Mouse (Mus musculus) limb, embryonic 13.5 days (tissue): ENCODE measurements around the gene Ddb2. TPM values are rescaled to one million over a fixed set of nuclear protein-coding genes. Genes with fewer than 3 reads are reported as not detected.
A peak's percentile ranks its signal among the peaks of the same experiment; 100 is the strongest.

Experiments
- ATAC-seq: fragments of 200-750 bp; cut with Nextera tagmentation; 2 replicates; pipeline ENCODE4 v1.8.0; 2017; ENCODE audit warnings: low read depth, moderate number of reproducible peaks, moderate TSS enrichment; ENCODE audit not compliant: low FRiP score
- H3K27ac ChIP-seq: fragments of 300-500 bp; sonication (generic); 2 replicates; pipeline ENCODE4 v1.5.1; 2015; ENCODE audit warnings: inconsistent platforms, mild to moderate bottlenecking, moderate library complexity
- H3K27me3 ChIP-seq: fragments of 300-500 bp; sonication (generic); 2 replicates; pipeline ENCODE4 v1.6.1; 2015; ENCODE audit warnings: mild to moderate bottlenecking, inconsistent platforms
- H3K36me3 ChIP-seq: fragments of 300-500 bp; sonication (generic); 2 replicates; pipeline ENCODE4 v1.6.1; 2015; ENCODE audit warnings: inconsistent platforms, mild to moderate bottlenecking, moderate library complexity
- H3K4me1 ChIP-seq: fragments of 300-500 bp; sonication (generic); 2 replicates; pipeline ENCODE4 v1.6.1; 2015; ENCODE audit warnings: inconsistent platforms
- H3K4me2 ChIP-seq: fragments of 300-500 bp; sonication (generic); replicated peaks from 2 replicates; pipeline ENCODE4 v1.6.1; 2015; ENCODE audit warnings: inconsistent platforms, mild to moderate bottlenecking, moderate library complexity
- H3K4me3 ChIP-seq: fragments of 300-500 bp; sonication (generic); 2 replicates; pipeline ENCODE4 v1.5.1; 2015; ENCODE audit warnings: moderate library complexity, mild to moderate bottlenecking, inconsistent platforms
- H3K9ac ChIP-seq: fragments of 300-500 bp; sonication (generic); 2 replicates; pipeline ENCODE4 v1.6.1; 2015; ENCODE audit warnings: mild to moderate bottlenecking, inconsistent platforms
- H3K9me3 ChIP-seq: fragments of 300-500 bp; sonication (generic); 2 replicates; pipeline ENCODE4 v1.6.1; 2016; ENCODE audit warnings: inconsistent platforms
- WGBS: fragments of 180-500 bp; shearing (Covaris S2); methylation state at CpG from one replicate; pipeline ENCODE4 v1.1.7; 2015; 5-methylcytosine and 5-hydroxymethylcytosine counted together
- polyA plus RNA-seq: library from polyadenylated mRNA; unstranded; fragments of >200 nt; fragmentation: Nextera tagmentation; extraction: Ambion mirVana; gene quantifications from 2 replicates; pipeline ENCODE4 v1.2.1, GENCODE M21; 2015

Ddb2 gene
- 23.6 and 26.7 TPM in 2 replicates for polyA plus RNA-seq

- Histone ChIP-seq H3K36me3 (peaks cover 12% of the 10 kb centered on the region), H3K4me3 (peak within 1 kb of the TSS; percentile 61), H3K9ac (peak within 1 kb of the TSS; percentile 78), H3K4me1 (no peaks in the 10 kb centered on the region; the same call in 1 of the 2 replicates), H3K27ac (peak within 1 kb of the TSS; percentile 91), H3K4me2 (peak within 1 kb of the TSS; percentile 77), H3K27me3 (no peaks in the 10 kb centered on the region), H3K9me3 (no peaks in the 10 kb centered on the region)
- peak; percentile 99 for ATAC-seq
- WGBS, result under 1% methylated on average over 48 of the region's 48 CpGs
These were observed at the start of gene Ddb2 for GRCm38 (mm10) chr2:91236601-91237510. TSS of gene Ddb2 (minus strand) at chr2:91236982.

- Histone ChIP-seq H3K9ac (no peak overlapping the region), H3K4me2 (no peak overlapping the region), H3K27ac (no peak overlapping the region), H3K27me3 (no peaks in the 10 kb centered on the region), H3K4me1 (peaks cover 43% of the 10 kb centered on the region), H3K4me3 (no peak overlapping the region), H3K9me3 (no peaks in the 10 kb centered on the region), H3K36me3 (peaks cover 6% of the 10 kb centered on the region; the same call in 1 of the 2 replicates)
- peak; percentile 30; the same call in 1 of the 2 replicates for ATAC-seq
- WGBS, result 15% methylated on average over 7 of the region's 7 CpGs
These were observed 49.2 kb upstream of the Ddb2 start for GRCm38 (mm10) chr2:91285885-91286505.

GRCm38 (mm10) chr2:91284375-91285199 is 47.8 kb upstream of the Ddb2 start:
- Histone ChIP-seq H3K4me1 (peaks cover 41% of the 10 kb centered on the region), H3K4me3 (no peak overlapping the region), H3K27ac (peak overlapping the region; percentile 79), H3K4me2 (peak overlapping the region; percentile 3; the same call in 1 of the 2 replicates), H3K9ac (peak overlapping the region; percentile 43; the same call in 1 of the 2 replicates), H3K27me3 (no peaks in the 10 kb centered on the region), H3K36me3 (peaks cover 6% of the 10 kb centered on the region; the same call in 1 of the 2 replicates), H3K9me3 (no peaks in the 10 kb centered on the region)
- no peak for ATAC-seq
- 39% methylated on average over 13 of the region's 13 CpGs for WGBS

GRCm38 (mm10) chr2:91283972-91284371 is 47.2 kb upstream of the Ddb2 start:
- Histone ChIP-seq H3K27me3 (no peaks in the 10 kb centered on the region), H3K4me3 (no peak overlapping the region), H3K36me3 (peaks cover 6% of the 10 kb centered on the region; the same call in 1 of the 2 replicates), H3K4me1 (peaks cover 43% of the 10 kb centered on the region), H3K9ac (peak overlapping the region; percentile 43; the same call in 1 of the 2 replicates), H3K4me2 (peak overlapping the region; percentile 3; the same call in 1 of the 2 replicates), H3K9me3 (no peaks in the 10 kb centered on the region), H3K27ac (peak overlapping the region; percentile 79)
- no peak for ATAC-seq
- WGBS, result 58% methylated on average over 3 of the region's 3 CpGs

- H3K4me1 ChIP-seq, result peaks cover 44% of the 10 kb centered on the region
- no peak overlapping the region for H3K4me2 ChIP-seq
- H3K27ac ChIP-seq, result 0 out of 2 replicates have a peak overlapping the region, but pooled peaks have one; percentile 48
- peaks cover 14% of the 10 kb centered on the region for H3K36me3 ChIP-seq
- no peak overlapping the region for H3K9ac ChIP-seq
- no peak overlapping the region for H3K4me3 ChIP-seq
- no peaks in the 10 kb centered on the region for H3K27me3 ChIP-seq
- WGBS, result 44% methylated on average over 5 of the region's 5 CpGs
- H3K9me3 ChIP-seq, result no peaks in the 10 kb centered on the region
- no peak for ATAC-seq
These were observed 44.6 kb upstream of the Ddb2 start for GRCm38 (mm10) chr2:91281366-91281765.

GRCm38 (mm10) chr2:91279372-91279755 is 42.6 kb upstream of the Ddb2 start:
- Histone ChIP-seq H3K4me1 (peaks cover 33% of the 10 kb centered on the region), H3K9me3 (no peaks in the 10 kb centered on the region), H3K4me3 (no peak overlapping the region), H3K36me3 (peaks cover 34% of the 10 kb centered on the region), H3K4me2 (no peak overlapping the region), H3K27ac (no peak overlapping the region), H3K9ac (no peak overlapping the region), H3K27me3 (no peaks in the 10 kb centered on the region)
- WGBS, result 40% methylated on average over 2 of the region's 2 CpGs
- no peak for ATAC-seq

- H3K27me3 ChIP-seq, result no peaks in the 10 kb centered on the region
- H3K4me2 ChIP-seq, result no peak overlapping the region
- H3K36me3 ChIP-seq, result peaks cover 39% of the 10 kb centered on the region
- no peak overlapping the region for H3K27ac ChIP-seq
- no peaks in the 10 kb centered on the region for H3K9me3 ChIP-seq
- H3K4me1 ChIP-seq, result peaks cover 28% of the 10 kb centered on the region
- H3K4me3 ChIP-seq, result no peak overlapping the region
- WGBS, result 36% methylated on average over 10 of the region's 10 CpGs
- ATAC-seq, result 0 out of 2 replicates have a peak, but pooled peaks have one; percentile 48
- no peak overlapping the region for H3K9ac ChIP-seq
These were observed 42.1 kb upstream of the Ddb2 start for GRCm38 (mm10) chr2:91278749-91279371.

- no peak overlapping the region for H3K4me3 ChIP-seq
- peaks cover 10% of the 10 kb centered on the region for H3K4me1 ChIP-seq
- H3K9me3 ChIP-seq, result no peaks in the 10 kb centered on the region
- no peak overlapping the region for H3K27ac ChIP-seq
- no peak for ATAC-seq
- 92% methylated on average over 8 of the region's 8 CpGs for WGBS
- H3K4me2 ChIP-seq, result no peak overlapping the region
- no peak overlapping the region for H3K9ac ChIP-seq
- H3K36me3 ChIP-seq, result peaks cover 82% of the 10 kb centered on the region
- no peaks in the 10 kb centered on the region for H3K27me3 ChIP-seq
These were observed 32.9 kb upstream of the Ddb2 start for GRCm38 (mm10) chr2:91269687-91270133.

- WGBS, result 80% methylated on average over 2 of the region's 2 CpGs
- Histone ChIP-seq H3K4me1 (peaks cover 20% of the 10 kb centered on the region), H3K36me3 (peaks cover 79% of the 10 kb centered on the region), H3K9me3 (no peaks in the 10 kb centered on the region), H3K27me3 (no peaks in the 10 kb centered on the region), H3K4me2 (no peak overlapping the region), H3K27ac (no peak overlapping the region), H3K9ac (no peak overlapping the region), H3K4me3 (no peak overlapping the region)
- ATAC-seq, result no peak
These were observed 31.9 kb upstream of the Ddb2 start for GRCm38 (mm10) chr2:91268706-91269105.

- H3K36me3 ChIP-seq, result peaks cover 79% of the 10 kb centered on the region
- no peak for ATAC-seq
- WGBS, result 91% methylated on average over 3 of the region's 3 CpGs
These were observed 31.3 kb upstream of the Ddb2 start for GRCm38 (mm10) chr2:91268042-91268441.

More at GRCm38 (mm10) chr2:91268042-91268441, 31.3 kb upstream of the Ddb2 start:
- H3K4me3 ChIP-seq, result no peak overlapping the region
- H3K27ac ChIP-seq, result no peak overlapping the region
- H3K9ac ChIP-seq, result no peak overlapping the region
- H3K27me3 ChIP-seq, result no peaks in the 10 kb centered on the region
- peaks cover 20% of the 10 kb centered on the region for H3K4me1 ChIP-seq
- no peak overlapping the region for H3K4me2 ChIP-seq
- no peaks in the 10 kb centered on the region for H3K9me3 ChIP-seq
